Mouse (Mus musculus): ENCODE data around the gene Igflr1. TPM values are rescaled to one million over a fixed set of nuclear protein-coding genes. Genes with fewer than 3 reads are reported as not detected.

Igflr1 gene
- not detected for polyA plus RNA-seq (2014; fragmentation: Illumina TruSeq; extraction: RNeasy Lipid Tissue Mini Kit (QIAGEN cat#74804); ENCODE audit: low read depth, low replicate concordance)

DNA sequence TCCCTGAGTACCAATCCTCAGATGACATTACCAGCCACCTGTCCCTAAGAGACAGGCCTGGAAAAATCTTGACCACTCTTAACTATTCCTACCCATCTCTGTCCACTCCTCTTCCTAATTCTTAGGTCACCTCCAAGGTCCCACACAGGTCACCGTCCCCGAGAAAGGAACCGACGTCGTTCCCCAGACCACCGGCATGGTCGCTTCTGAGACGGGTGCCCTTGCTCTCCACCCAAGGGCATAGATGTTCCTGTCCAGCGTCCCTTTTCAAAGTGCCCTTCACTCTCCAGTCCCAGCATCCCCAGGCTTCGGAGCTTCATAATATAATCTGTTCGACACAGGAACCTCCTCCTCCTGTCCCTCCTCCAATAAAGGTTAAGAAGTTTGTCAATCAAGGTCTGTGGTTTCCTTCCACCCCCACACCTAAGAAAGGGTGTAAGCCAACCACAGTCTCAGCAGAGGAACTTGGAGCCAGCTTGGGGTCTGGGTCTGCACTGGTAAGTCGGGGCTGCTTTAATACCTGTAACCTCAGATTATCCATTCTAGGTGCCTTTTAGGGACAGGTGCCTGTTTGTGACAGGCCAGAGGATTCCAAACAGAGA lies at the start of gene Igflr1:
TSS of gene Igflr1 (plus strand) at position 458 of the 602 bp plus-strand sequence.

DNA sequence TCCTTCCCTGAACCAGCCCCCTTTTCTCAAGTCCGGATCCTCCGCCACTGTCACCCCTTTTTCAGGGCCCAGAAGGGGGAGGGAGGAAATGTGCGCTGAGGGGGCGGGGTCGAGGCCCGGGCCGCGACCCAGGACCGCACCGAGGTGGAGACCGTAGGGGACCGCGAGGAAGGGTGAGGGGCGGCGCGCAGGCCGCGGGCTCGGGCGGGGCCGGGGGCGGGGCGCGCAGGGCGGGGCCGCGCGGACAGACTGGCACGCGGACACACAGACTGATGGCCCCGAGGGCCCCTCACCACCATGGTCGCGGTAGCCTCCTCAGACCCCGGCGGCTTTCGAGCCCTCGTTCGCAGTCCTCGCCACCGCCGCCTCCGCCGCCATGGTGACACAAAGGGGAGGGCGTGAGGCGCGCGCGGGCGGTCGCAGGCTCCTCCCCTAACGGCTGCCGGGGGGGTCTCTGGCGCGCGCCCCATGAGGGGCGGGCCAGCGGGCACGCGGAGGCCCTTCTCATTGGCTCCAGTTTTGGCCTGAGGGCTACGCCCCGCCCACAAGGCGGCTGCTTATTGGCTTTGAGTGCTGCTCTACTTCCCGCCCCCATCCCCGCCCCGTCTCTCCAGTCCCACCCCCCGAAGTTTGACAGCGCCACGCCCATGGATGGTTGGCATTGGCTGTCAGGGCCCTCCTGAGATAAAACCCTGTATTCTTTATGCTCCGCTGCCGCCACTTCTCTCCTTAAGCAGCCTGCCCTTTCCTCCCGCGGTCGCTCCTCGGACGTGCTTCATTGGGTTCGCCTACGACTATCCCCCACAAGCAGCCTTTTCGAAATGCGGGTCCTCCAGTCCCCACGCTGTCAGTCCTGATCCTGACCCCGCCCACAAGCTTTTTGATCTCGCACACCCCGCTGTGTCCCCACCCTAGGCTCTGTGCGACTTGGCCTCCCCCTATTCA lies 30.3 kb upstream of the Igflr1 start, which contains the start of gene Arhgap33:
TSS of gene Arhgap33 (minus strand) at position 428 of the 945 bp plus-strand sequence.

DNA sequence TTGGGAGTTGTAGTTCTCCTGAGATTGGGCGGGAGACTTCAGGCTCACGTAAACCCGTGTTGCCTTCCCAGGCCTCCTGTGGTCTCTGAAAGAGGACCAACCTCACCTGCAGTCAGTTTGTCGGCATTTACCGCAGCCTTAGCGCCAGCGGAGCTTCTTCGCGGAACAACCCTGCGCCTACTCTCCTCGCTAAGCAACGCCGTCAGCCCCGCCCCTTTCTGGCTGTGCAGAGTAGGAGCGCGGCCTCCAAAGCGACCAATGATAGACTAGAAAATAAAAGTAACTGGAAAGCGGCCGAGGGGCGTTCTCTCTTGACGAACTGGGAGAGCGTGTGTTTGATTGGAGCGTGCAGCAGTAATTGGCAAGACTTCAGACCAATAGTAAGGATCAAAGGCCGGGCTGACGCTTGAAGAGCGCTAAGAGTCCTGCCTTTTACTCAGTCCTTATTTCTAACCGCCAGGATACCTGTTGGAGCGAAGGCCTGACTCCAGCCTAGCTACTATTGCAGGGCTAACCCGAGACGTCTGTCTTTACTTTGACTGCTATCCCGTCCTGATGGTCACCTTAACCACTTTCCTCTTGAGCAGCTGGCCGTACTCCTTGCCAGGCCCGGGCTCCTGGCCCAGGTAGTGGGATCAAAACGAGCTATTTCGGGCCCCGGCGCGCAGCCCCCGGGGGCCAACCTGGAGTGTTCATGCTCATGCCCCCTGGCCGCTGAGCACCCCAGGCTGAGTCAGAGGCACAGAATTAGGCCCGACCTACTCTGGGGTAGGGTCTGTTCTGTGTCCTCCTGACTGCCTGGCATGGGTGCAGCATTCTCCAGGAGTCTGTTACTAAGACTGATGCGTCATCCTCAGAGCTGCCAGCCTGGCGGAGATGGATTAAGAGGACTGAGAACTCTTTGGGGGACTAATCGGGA lies 12.9 kb upstream of the Igflr1 start, which contains the start of the genes Hspb6 and Proser3:
TSS of gene Hspb6 (plus strand) at position 77 of the 919 bp plus-strand sequence.
TSS of gene Proser3 (minus strand) at position 198 of the 919 bp plus-strand sequence.

DNA sequence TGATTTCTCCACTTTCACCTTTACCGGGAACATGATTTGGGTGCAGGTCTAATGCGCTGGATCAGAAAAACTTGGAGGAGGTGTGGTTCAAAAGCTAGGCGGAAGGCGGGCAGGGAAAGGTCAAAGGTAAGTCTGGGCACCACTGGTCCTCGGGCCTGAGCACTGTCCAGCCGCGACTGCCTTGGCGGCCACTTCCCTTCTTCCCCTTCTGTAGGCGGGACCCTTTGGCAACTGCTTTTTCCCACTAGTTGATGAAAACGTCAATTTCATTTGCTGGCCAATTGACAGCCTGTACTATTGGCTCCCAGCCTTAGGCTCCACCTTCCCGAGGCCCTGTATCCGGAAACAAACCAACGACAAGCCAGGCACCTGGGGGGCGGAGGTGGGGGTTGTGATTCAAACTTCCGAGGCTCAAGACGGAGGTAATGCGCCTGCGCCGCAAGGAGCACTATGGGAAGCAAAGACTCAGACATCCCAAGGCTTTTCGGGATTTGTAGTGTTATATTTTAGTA lies 5.7 kb upstream of the Igflr1 start, which contains the start of gene Lin37:
TSS of gene Lin37 (minus strand) at position 396 of the 512 bp plus-strand sequence.

DNA sequence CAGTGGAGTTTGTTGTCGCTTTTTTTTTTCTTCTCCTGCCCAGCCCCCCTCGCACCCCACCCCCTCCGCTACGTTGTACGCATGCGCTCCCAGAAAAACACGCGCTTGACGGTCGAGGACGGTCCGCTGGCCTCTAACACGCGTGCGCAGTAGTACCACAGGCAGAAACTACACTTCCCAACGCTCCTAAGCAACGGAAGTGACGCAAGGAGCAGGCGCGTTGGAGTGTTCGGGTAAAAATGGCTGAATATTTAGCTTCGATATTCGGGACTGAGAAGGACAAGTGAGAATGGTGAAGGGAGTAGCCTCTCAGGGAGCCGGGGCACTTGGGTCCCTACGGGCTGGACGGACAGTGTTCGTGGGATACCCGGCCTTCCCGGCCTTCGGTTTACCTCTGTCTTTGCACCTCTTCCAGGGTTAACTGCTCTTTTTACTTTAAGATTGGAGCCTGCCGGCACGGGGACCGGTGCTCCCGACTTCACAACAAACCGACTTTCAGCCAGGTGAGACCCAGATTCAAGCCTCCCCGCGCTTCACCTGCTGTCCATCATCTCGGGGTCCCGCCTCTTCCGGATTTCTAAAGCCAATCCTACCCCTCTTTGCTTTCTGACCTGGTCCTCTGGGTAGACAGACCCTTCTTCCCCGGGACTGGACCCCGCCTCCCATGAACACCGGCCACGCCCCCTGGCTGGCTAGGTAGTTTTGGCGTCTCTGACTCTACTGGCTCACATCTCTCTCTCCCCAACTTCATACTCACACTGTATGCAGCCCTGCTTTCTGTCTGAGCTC lies 1.9 kb upstream of the Igflr1 start, which contains the start of the genes U2af1l4, Gm49396 and Psenen:
TSS of gene U2af1l4 (plus strand) at position 185 of the 789 bp plus-strand sequence.
TSS of gene Gm49396 (plus strand) at position 228 of the 789 bp plus-strand sequence.
TSS of gene Psenen (minus strand) at position 511 of the 789 bp plus-strand sequence.

DNA sequence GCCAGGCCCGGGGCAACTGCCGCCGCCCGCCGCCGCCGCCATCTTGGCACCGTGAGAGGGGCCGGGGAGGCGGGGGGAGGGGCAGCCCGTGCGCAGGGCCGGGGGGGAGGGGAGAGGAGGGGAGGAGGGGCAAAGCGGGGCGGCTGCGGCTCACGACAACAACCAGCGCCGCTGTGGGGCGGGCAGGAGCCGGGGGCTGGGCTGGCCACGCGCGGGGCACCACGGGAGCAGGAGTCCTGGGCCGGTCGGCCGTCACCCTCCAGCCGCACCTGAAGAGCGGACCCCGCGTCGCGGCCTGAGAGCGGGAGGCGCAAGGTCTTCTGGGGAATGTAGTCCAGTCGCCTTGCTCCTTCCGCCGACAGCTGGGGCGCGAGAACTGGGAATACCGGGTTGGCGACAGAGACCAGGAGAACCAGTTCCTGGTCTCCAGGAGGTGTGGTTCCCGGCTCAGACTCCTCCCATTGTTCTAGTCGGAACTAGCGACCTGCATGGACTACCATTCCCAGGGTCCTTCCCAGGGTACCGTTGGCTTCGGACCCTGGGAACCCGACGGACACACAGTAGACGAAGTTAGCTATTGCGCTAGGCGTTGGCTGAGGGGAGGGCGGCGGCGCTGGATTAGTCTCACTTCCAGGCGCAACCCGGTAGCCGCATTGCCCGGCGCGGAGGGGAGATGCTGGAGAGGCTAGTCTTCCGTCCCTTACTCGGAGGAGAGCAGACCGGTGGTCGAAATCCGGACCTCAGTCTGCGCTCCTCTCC lies 23.6 kb downstream of the Igflr1 start, which contains the start of gene Kmt2b:
TSS of gene Kmt2b (minus strand) at position 51 of the 759 bp plus-strand sequence.

DNA sequence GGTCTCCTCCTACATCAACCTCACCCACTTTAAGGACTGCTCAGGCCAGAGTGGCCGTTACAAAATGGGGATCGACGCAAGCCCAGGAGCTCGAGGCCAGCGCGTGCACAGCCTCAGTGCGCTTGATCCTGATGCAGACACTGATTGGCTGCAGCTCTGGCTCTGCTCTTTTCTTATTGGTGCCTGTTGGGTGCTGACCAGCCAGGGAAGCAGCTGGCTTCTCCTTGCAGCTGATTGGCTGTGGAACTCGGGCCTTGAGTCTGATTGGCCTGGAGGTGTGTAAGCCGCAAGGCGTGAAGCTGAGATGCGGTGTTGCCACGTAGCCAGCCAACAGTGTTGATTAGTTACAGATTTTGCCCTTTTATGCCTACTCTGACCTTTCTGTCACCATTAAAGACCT lies 33.6 kb downstream of the Igflr1 start, which contains the start of gene Zbtb32:
TSS of gene Zbtb32 (minus strand) at position 124 of the 400 bp plus-strand sequence.

DNA sequence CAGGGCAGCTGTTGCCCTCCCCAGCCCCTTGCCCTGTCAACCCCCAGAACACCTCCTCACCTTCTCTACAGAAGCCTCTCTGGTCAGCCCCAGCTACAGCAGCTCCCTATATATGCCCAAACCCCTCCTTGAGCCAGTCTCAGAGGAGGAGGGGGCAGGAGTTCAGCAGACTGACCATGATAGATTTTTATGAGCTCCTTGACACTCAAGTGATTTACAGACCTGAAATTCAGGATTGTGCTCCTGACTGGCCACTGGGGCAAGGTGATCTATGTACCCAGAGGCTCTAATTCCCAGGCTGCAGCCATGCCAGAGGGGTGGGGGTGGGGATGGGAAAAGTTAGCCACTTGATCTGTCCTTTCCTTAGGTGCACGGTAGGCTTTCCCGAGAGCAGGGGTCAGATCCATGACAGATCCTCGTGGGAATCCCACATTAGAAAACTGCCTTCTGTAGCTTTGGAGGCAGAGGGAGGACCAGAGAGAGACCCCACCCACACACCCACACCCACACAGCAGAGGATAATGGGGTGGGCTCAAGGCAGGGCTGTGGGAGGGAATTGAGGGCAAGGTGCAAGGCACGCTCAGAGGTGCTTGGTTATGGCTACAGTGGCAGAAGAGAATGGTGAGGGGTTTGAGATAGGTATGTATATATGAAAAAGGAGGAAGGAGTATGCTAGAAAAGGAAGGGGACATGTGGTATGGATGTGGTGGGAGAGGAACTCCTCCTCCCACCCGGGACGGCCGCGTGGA lies 47.6 kb downstream of the Igflr1 start, which contains the start of gene Upk1a:
TSS of gene Upk1a (minus strand) at position 194 of the 749 bp plus-strand sequence.

Other genes with a start within 250 kb of the Igflr1 start
- gene E130208F15Rik, start 243.7 kb upstream of the Igflr1 start, polyA plus RNA-seq (2014; fragmentation: Illumina TruSeq; extraction: RNeasy Lipid Tissue Mini Kit (QIAGEN cat#74804); ENCODE audit: low read depth, low replicate concordance): 0.57 TPM
- 2.2 TPM for gene Sdhaf1, start 241.5 kb upstream of the Igflr1 start, polyA plus RNA-seq (2014; fragmentation: Illumina TruSeq; extraction: RNeasy Lipid Tissue Mini Kit (QIAGEN cat#74804); ENCODE audit: low read depth, low replicate concordance)
- gene Lrfn3, start 202.7 kb upstream of the Igflr1 start, polyA plus RNA-seq (2014; fragmentation: Illumina TruSeq; extraction: RNeasy Lipid Tissue Mini Kit (QIAGEN cat#74804); ENCODE audit: low read depth, low replicate concordance): not detected
- not detected for gene Tyrobp, start 151.7 kb upstream of the Igflr1 start, polyA plus RNA-seq (2014; fragmentation: Illumina TruSeq; extraction: RNeasy Lipid Tissue Mini Kit (QIAGEN cat#74804); ENCODE audit: low read depth, low replicate concordance)
- not detected for gene Hcst, start 145.6 kb upstream of the Igflr1 start, polyA plus RNA-seq (2014; fragmentation: Illumina TruSeq; extraction: RNeasy Lipid Tissue Mini Kit (QIAGEN cat#74804); ENCODE audit: low read depth, low replicate concordance)
- 0.10 TPM for gene Nfkbid, start 143.7 kb upstream of the Igflr1 start, polyA plus RNA-seq (2014; fragmentation: Illumina TruSeq; extraction: RNeasy Lipid Tissue Mini Kit (QIAGEN cat#74804); ENCODE audit: low read depth, low replicate concordance)
- gene Aplp1, start 119.9 kb upstream of the Igflr1 start, polyA plus RNA-seq (2014; fragmentation: Illumina TruSeq; extraction: RNeasy Lipid Tissue Mini Kit (QIAGEN cat#74804); ENCODE audit: low read depth, low replicate concordance): 1.3 TPM
- not detected for gene Kirrel2, start 107.7 kb upstream of the Igflr1 start, polyA plus RNA-seq (2014; fragmentation: Illumina TruSeq; extraction: RNeasy Lipid Tissue Mini Kit (QIAGEN cat#74804); ENCODE audit: low read depth, low replicate concordance)
- 0.07 TPM for gene Nphs1, start 107.1 kb upstream of the Igflr1 start, polyA plus RNA-seq (2014; fragmentation: Illumina TruSeq; extraction: RNeasy Lipid Tissue Mini Kit (QIAGEN cat#74804); ENCODE audit: low read depth, low replicate concordance)
- gene Prodh2, start 71.8 kb upstream of the Igflr1 start, polyA plus RNA-seq (2014; fragmentation: Illumina TruSeq; extraction: RNeasy Lipid Tissue Mini Kit (QIAGEN cat#74804); ENCODE audit: low read depth, low replicate concordance): not detected
- gene Arhgap33, start 30.4 kb upstream of the Igflr1 start, polyA plus RNA-seq (2014; fragmentation: Illumina TruSeq; extraction: RNeasy Lipid Tissue Mini Kit (QIAGEN cat#74804); ENCODE audit: low read depth, low replicate concordance): 4.2 TPM
- 35.8 TPM for gene Hspb6, start 13.2 kb upstream of the Igflr1 start, polyA plus RNA-seq (2014; fragmentation: Illumina TruSeq; extraction: RNeasy Lipid Tissue Mini Kit (QIAGEN cat#74804); ENCODE audit: low read depth, low replicate concordance)
- 5.3 TPM for gene Proser3, start 13.1 kb upstream of the Igflr1 start, polyA plus RNA-seq (2014; fragmentation: Illumina TruSeq; extraction: RNeasy Lipid Tissue Mini Kit (QIAGEN cat#74804); ENCODE audit: low read depth, low replicate concordance)
- gene Lin37, start 5.6 kb upstream of the Igflr1 start, polyA plus RNA-seq (2014; fragmentation: Illumina TruSeq; extraction: RNeasy Lipid Tissue Mini Kit (QIAGEN cat#74804); ENCODE audit: low read depth, low replicate concordance): 9.7 TPM
- 13.3 TPM for gene U2af1l4, start 2.1 kb upstream of the Igflr1 start, polyA plus RNA-seq (2014; fragmentation: Illumina TruSeq; extraction: RNeasy Lipid Tissue Mini Kit (QIAGEN cat#74804); ENCODE audit: low read depth, low replicate concordance)
- gene Gm49396, start 2.1 kb upstream of the Igflr1 start, polyA plus RNA-seq (2014; fragmentation: Illumina TruSeq; extraction: RNeasy Lipid Tissue Mini Kit (QIAGEN cat#74804); ENCODE audit: low read depth, low replicate concordance): 0.97 TPM
- gene Psenen, start 1.8 kb upstream of the Igflr1 start, polyA plus RNA-seq (2014; fragmentation: Illumina TruSeq; extraction: RNeasy Lipid Tissue Mini Kit (QIAGEN cat#74804); ENCODE audit: low read depth, low replicate concordance): 22.6 TPM
- gene Kmt2b, start 23.3 kb downstream of the Igflr1 start, polyA plus RNA-seq (2014; fragmentation: Illumina TruSeq; extraction: RNeasy Lipid Tissue Mini Kit (QIAGEN cat#74804); ENCODE audit: low read depth, low replicate concordance): 7.6 TPM
- gene Zbtb32, start 33.5 kb downstream of the Igflr1 start, polyA plus RNA-seq (2014; fragmentation: Illumina TruSeq; extraction: RNeasy Lipid Tissue Mini Kit (QIAGEN cat#74804); ENCODE audit: low read depth, low replicate concordance): 21.3 TPM
- not detected for gene Upk1a, start 47.4 kb downstream of the Igflr1 start, polyA plus RNA-seq (2014; fragmentation: Illumina TruSeq; extraction: RNeasy Lipid Tissue Mini Kit (QIAGEN cat#74804); ENCODE audit: low read depth, low replicate concordance)
- 113 TPM for gene Cox6b1, start 60.7 kb downstream of the Igflr1 start, polyA plus RNA-seq (2014; fragmentation: Illumina TruSeq; extraction: RNeasy Lipid Tissue Mini Kit (QIAGEN cat#74804); ENCODE audit: low read depth, low replicate concordance)
- not detected for gene Etv2, start 70.4 kb downstream of the Igflr1 start, polyA plus RNA-seq (2014; fragmentation: Illumina TruSeq; extraction: RNeasy Lipid Tissue Mini Kit (QIAGEN cat#74804); ENCODE audit: low read depth, low replicate concordance)
- 0.29 TPM for gene Rbm42, start 84.9 kb downstream of the Igflr1 start, polyA plus RNA-seq (2014; fragmentation: Illumina TruSeq; extraction: RNeasy Lipid Tissue Mini Kit (QIAGEN cat#74804); ENCODE audit: low read depth, low replicate concordance)
- gene Haus5, start 99.6 kb downstream of the Igflr1 start, polyA plus RNA-seq (2014; fragmentation: Illumina TruSeq; extraction: RNeasy Lipid Tissue Mini Kit (QIAGEN cat#74804); ENCODE audit: low read depth, low replicate concordance): 7.4 TPM
- 380 TPM for gene Pmis2, start 106.2 kb downstream of the Igflr1 start, polyA plus RNA-seq (2014; fragmentation: Illumina TruSeq; extraction: RNeasy Lipid Tissue Mini Kit (QIAGEN cat#74804); ENCODE audit: low read depth, low replicate concordance)
- gene 2200002J24Rik, start 133.5 kb downstream of the Igflr1 start, polyA plus RNA-seq (2014; fragmentation: Illumina TruSeq; extraction: RNeasy Lipid Tissue Mini Kit (QIAGEN cat#74804); ENCODE audit: low read depth, low replicate concordance): 6.8 TPM
- gene Atp4a, start 146.8 kb downstream of the Igflr1 start, polyA plus RNA-seq (2014; fragmentation: Illumina TruSeq; extraction: RNeasy Lipid Tissue Mini Kit (QIAGEN cat#74804); ENCODE audit: low read depth, low replicate concordance): 0.25 TPM
- 14.5 TPM for gene Tmem147, start 164.1 kb downstream of the Igflr1 start, polyA plus RNA-seq (2014; fragmentation: Illumina TruSeq; extraction: RNeasy Lipid Tissue Mini Kit (QIAGEN cat#74804); ENCODE audit: low read depth, low replicate concordance)
- 629 TPM for gene Gapdhs, start 178.3 kb downstream of the Igflr1 start, polyA plus RNA-seq (2014; fragmentation: Illumina TruSeq; extraction: RNeasy Lipid Tissue Mini Kit (QIAGEN cat#74804); ENCODE audit: low read depth, low replicate concordance)
- 0.59 TPM for gene Sbsn, start 186.0 kb downstream of the Igflr1 start, polyA plus RNA-seq (2014; fragmentation: Illumina TruSeq; extraction: RNeasy Lipid Tissue Mini Kit (QIAGEN cat#74804); ENCODE audit: low read depth, low replicate concordance)
- 5.9 TPM for gene Dmkn, start 198.3 kb downstream of the Igflr1 start, polyA plus RNA-seq (2014; fragmentation: Illumina TruSeq; extraction: RNeasy Lipid Tissue Mini Kit (QIAGEN cat#74804); ENCODE audit: low read depth, low replicate concordance)
- gene Krtdap, start 222.5 kb downstream of the Igflr1 start, polyA plus RNA-seq (2014; fragmentation: Illumina TruSeq; extraction: RNeasy Lipid Tissue Mini Kit (QIAGEN cat#74804); ENCODE audit: low read depth, low replicate concordance): not detected